Mouse (Mus musculus): ENCODE measurements at regions not wholly inside any gene's neighbourhood (a gene's known extent, or its start where the extent isn't known, plus 50 kb on each side); places are given as distances from the start of the nearest gene placed in this dataset.
A peak's percentile ranks its signal among the peaks of the same experiment; 100 is the strongest.

GRCm38 (mm10) chr11:112889760-112890159 lies 107.7 kb downstream of the Sox9 start:
- DNase-seq = no peak

- DNase-seq = no peak
These were observed 115.6 kb downstream of the Sox9 start for GRCm38 (mm10) chr11:112897597-112897996.

GRCm38 (mm10) chr11:112902618-112903017 lies 120.6 kb downstream of the Sox9 start:
- no peak for DNase-seq

- DNase-seq = no peak
These were observed 128.3 kb downstream of the Sox9 start for GRCm38 (mm10) chr11:112910309-112910708.

- no peak for DNase-seq
These were observed 130.9 kb downstream of the Sox9 start for GRCm38 (mm10) chr11:112912875-112913274.

- DNase-seq = no peak
These were observed 134.9 kb downstream of the Sox9 start for GRCm38 (mm10) chr11:112916923-112917322.

- DNase-seq = no peak
These were observed 138.1 kb downstream of the Sox9 start for GRCm38 (mm10) chr11:112920131-112920530.

- no peak for DNase-seq
These were observed 142.6 kb downstream of the Sox9 start for GRCm38 (mm10) chr11:112924577-112924976.

- no peak for DNase-seq
These were observed 143.1 kb downstream of the Sox9 start for GRCm38 (mm10) chr11:112925140-112925539.

GRCm38 (mm10) chr11:112926330-112927025 lies 144.5 kb downstream of the Sox9 start:
- DNase-seq = peak; percentile 57 to 59

- no peak for DNase-seq
These were observed 148.3 kb downstream of the Sox9 start for GRCm38 (mm10) chr11:112930186-112930808.

- DNase-seq = no peak
These were observed 156.0 kb downstream of the Sox9 start for GRCm38 (mm10) chr11:112938035-112938434.

- DNase-seq = no peak
These were observed 169.4 kb downstream of the Sox9 start for GRCm38 (mm10) chr11:112951421-112951820.

- no peak for DNase-seq
These were observed 170.3 kb downstream of the Sox9 start for GRCm38 (mm10) chr11:112952356-112952755.

- DNase-seq = peak; percentile 19 to 31
These were observed 171.5 kb downstream of the Sox9 start for GRCm38 (mm10) chr11:112953491-112953890.

- DNase-seq = no peak
These were observed 174.9 kb downstream of the Sox9 start for GRCm38 (mm10) chr11:112956748-112957440.

GRCm38 (mm10) chr11:112959609-112960008 lies 177.6 kb downstream of the Sox9 start:
- DNase-seq = no peak

GRCm38 (mm10) chr11:112973286-112973685 lies 191.3 kb downstream of the Sox9 start:
- DNase-seq = no peak

- DNase-seq = no peak
These were observed 192.9 kb downstream of the Sox9 start for GRCm38 (mm10) chr11:112974893-112975292.

GRCm38 (mm10) chr11:112976914-112977785 lies 195.1 kb downstream of the Sox9 start:
- DNase-seq = peak in 1 of 2 experiments; percentile 22

GRCm38 (mm10) chr11:112978884-112979283 lies 196.9 kb downstream of the Sox9 start:
- DNase-seq = peak in 1 of 2 experiments; percentile 18

GRCm38 (mm10) chr11:112979413-112979812 lies 197.4 kb downstream of the Sox9 start:
- no peak for DNase-seq
